Mouse (Mus musculus): ENCODE measurements at regions not wholly inside any gene's neighbourhood (a gene's known extent, or its start where the extent isn't known, plus 50 kb on each side); places are given as distances from the start of the nearest gene placed in this dataset.

DNA sequence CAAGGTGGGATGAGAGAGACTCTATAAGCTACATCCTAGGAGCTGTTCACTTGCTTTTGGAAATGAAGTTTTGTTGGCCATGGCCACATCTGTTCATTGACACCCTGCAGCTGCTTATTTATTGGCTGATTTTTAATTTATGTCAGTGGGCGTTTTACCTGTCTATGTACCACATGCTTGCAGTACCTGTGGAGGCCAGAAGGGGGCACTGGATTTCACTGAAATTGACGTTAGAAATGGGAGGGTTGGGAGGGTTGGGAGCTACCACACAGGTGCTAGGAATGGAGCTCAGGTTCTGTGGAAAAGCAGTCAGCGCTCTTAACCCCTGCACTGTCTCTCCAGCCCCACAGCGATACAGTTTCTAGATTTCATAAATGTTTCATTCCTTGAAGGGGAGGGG lies 99.9 kb downstream of the Sall1 start:
- 53% methylated on average over 4 of the region's 4 CpGs for WGBS

DNA sequence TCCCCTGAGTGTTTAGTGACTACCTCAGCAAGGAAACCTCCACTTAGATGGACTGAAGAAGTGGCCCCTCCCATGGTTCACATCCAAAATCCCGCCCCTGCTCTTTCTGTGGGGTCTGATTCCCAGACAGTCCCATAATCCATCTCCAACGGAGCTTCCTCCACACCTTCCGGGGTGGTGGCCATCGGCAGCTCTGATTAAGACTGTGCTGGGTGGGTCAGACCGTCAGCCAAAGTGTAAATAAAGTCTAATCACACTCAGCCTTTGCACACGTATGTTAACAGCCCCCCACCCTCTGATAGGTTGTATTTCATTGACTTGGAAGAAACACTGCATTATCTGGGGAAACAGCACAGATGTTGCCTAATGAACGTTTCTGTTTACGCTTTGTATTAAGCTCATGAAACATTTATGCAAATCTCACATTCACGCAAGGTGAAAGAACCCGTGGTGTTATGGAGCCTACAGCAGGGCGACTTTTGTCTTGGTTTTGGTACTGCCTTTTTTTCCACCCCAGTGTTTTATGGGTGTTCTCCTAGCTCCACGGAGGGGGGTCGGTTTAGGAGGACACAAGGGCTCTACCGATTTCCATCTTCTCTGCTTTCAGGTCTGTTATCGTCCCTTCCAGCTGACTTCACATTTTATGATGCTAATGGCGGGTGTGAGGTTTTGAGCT lies 104.8 kb downstream of the Sall1 start:
- H3K4me3 ChIP-seq (ENCODE audit: low read length) = no peak overlapping the region
- 59% methylated on average over 16 of the region's 16 CpGs for WGBS
- no peak overlapping the region for H3K27ac ChIP-seq (ENCODE audit: low read length)
- no peaks in the 10 kb centered on the region for H3K27me3 ChIP-seq (ENCODE audit: insufficient read depth, low read length)
- no peaks in the 10 kb centered on the region for H3K9me3 ChIP-seq (ENCODE audit: low read length)
- no peak overlapping the region for H3K4me2 ChIP-seq (replicated peaks; ENCODE audit: low read depth, low read length)
- H3K4me1 ChIP-seq (ENCODE audit: insufficient read depth, low read length) = no peaks in the 10 kb centered on the region
- ATAC-seq (ENCODE audit: low FRiP score, low TSS enrichment) = no peak
- no peaks in the 10 kb centered on the region for H3K36me3 ChIP-seq (ENCODE audit: insufficient read depth, low read length)
- no peak overlapping the region for H3K9ac ChIP-seq (replicated peaks; ENCODE audit: low read length)

More for the DNA sequence above, 99.9 kb downstream of the Sall1 start:
- no peak overlapping the region for H3K4me3 ChIP-seq (ENCODE audit: low read length)
- H3K9me3 ChIP-seq (ENCODE audit: low read length) = no peaks in the 10 kb centered on the region
- H3K9ac ChIP-seq (replicated peaks; ENCODE audit: low read length) = no peak overlapping the region
- H3K4me1 ChIP-seq (ENCODE audit: insufficient read depth, low read length) = no peaks in the 10 kb centered on the region
- H3K27me3 ChIP-seq (ENCODE audit: insufficient read depth, low read length) = no peaks in the 10 kb centered on the region
- ATAC-seq (ENCODE audit: low FRiP score, low TSS enrichment) = no peak
- no peaks in the 10 kb centered on the region for H3K36me3 ChIP-seq (ENCODE audit: insufficient read depth, low read length)
- H3K27ac ChIP-seq (ENCODE audit: low read length) = no peak overlapping the region
- H3K4me2 ChIP-seq (replicated peaks; ENCODE audit: low read depth, low read length) = no peak overlapping the region

DNA sequence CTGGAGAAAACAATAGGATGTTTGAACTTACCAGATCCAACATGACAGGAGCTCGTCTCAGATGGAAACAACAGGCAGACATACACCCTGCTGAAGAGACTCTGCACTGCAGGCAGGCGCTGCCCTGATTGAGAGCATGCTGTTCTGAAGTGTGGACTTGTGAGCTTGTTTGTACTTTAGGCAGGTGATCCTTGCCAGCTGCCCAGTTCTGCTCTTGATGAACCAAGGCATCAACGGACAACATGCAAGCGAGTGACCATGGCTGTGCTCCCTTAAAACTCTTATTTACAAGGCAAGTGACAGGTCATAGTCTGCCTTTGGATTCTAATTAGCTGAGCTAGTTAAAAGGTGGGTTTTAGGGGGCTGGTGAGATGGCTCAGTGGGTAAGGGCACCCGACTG lies 109.3 kb downstream of the Sall1 start:
- Histone ChIP-seq H3K4me1 (ENCODE audit: insufficient read depth, low read length) (no peaks in the 10 kb centered on the region), H3K4me3 (ENCODE audit: low read length) (no peak overlapping the region), H3K36me3 (ENCODE audit: insufficient read depth, low read length) (no peaks in the 10 kb centered on the region), H3K4me2 (replicated peaks; ENCODE audit: low read depth, low read length) (no peak overlapping the region), H3K27ac (ENCODE audit: low read length) (no peak overlapping the region), H3K9ac (replicated peaks; ENCODE audit: low read length) (no peak overlapping the region), H3K9me3 (ENCODE audit: low read length) (no peaks in the 10 kb centered on the region), H3K27me3 (ENCODE audit: insufficient read depth, low read length) (no peaks in the 10 kb centered on the region)
- ATAC-seq (ENCODE audit: low FRiP score, low TSS enrichment) = no peak
- WGBS = 90% methylated on average over 5 of the region's 5 CpGs

DNA sequence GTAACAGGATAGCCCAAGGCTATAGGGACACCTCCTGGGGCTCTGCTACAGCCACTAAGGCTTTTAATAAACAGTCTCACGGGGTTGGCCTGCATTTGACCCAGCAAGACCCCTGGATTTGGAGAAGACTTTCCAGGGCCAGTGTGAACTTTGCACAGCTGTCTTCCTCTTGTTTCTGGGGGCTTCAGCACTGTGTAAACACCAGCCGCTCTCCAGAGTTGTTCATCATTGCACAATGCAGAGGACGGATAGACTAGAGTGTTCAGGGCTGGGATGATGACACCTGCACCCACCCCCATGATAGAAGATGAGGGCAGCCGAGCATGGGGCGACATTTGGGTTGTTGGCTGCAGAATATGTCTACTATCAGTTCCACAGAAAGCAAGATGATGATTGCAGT lies 112.9 kb downstream of the Sall1 start:
- no peaks in the 10 kb centered on the region for H3K9me3 ChIP-seq (ENCODE audit: low read length)
- no peaks in the 10 kb centered on the region for H3K36me3 ChIP-seq (ENCODE audit: insufficient read depth, low read length)
- ATAC-seq (ENCODE audit: low FRiP score, low TSS enrichment) = no peak
- no peaks in the 10 kb centered on the region for H3K27me3 ChIP-seq (ENCODE audit: insufficient read depth, low read length)
- WGBS = 51% methylated on average over 5 of the region's 5 CpGs
- H3K27ac ChIP-seq (ENCODE audit: low read length) = no peak overlapping the region
- H3K4me3 ChIP-seq (ENCODE audit: low read length) = no peak overlapping the region
- H3K4me1 ChIP-seq (ENCODE audit: insufficient read depth, low read length) = no peaks in the 10 kb centered on the region
- H3K4me2 ChIP-seq (replicated peaks; ENCODE audit: low read depth, low read length) = no peak overlapping the region
- H3K9ac ChIP-seq (replicated peaks; ENCODE audit: low read length) = no peak overlapping the region

DNA sequence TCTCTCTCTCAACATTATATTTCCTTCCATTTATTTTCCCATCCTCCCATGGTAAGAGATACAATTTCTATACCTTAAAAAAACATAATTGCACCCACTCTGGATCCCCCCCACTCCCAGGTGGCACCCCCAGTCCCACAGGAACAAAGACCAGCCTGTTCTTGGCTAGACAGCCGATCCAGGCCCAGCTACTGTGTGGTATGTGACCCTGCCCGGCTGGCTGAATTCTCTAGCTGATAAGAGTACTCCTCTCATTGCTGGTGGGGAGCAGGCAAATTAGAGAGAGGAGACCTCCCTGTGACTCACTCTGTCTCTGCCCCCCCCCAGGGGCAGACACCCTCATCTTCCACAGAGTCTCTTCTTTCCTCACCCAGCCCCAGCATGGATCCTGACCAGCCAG lies 113.6 kb downstream of the Sall1 start:
- 45% methylated on average over 2 of the region's 2 CpGs for WGBS
- no peak overlapping the region for H3K4me2 ChIP-seq (replicated peaks; ENCODE audit: low read depth, low read length)
- H3K27me3 ChIP-seq (ENCODE audit: insufficient read depth, low read length) = no peaks in the 10 kb centered on the region
- H3K4me1 ChIP-seq (ENCODE audit: insufficient read depth, low read length) = no peaks in the 10 kb centered on the region
- H3K27ac ChIP-seq (ENCODE audit: low read length) = no peak overlapping the region
- no peaks in the 10 kb centered on the region for H3K9me3 ChIP-seq (ENCODE audit: low read length)
- H3K36me3 ChIP-seq (ENCODE audit: insufficient read depth, low read length) = no peaks in the 10 kb centered on the region
- H3K4me3 ChIP-seq (ENCODE audit: low read length) = no peak overlapping the region
- no peak for ATAC-seq (ENCODE audit: low FRiP score, low TSS enrichment)
- no peak overlapping the region for H3K9ac ChIP-seq (replicated peaks; ENCODE audit: low read length)

DNA sequence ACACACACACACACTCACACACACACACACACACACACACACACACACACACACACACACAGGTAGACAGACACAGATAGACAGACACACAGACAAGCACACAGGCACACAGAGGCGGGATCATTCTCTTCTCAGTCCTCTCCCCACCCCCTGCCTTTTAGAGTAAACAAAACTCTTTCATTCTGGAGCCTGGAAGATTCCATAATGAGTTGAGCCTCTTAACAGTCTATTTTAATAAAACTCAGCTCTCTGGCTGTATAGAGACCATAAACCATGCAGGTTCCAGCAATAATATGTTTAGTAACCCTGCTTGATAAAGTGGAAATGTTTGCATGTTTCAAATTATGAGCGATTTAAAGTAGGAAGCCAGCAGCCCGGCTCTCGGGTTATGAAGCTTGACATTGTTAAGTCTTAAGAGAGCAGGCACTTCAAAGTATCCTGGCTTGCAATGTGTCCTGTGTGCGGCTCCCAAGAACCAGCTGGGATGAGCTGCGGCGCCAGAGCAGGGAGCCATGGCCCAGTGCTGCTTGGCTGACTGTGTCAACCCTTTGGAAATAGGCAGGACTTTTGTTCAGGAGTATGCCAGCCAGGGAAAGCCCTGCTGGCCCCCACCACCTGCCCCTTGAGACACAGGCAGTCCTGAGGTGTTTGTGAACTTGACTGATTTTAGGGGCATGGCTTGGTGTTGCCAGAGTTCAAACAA lies 115.1 kb downstream of the Sall1 start:
- 32% methylated on average over 7 of the region's 7 CpGs for WGBS
- H3K27ac ChIP-seq (ENCODE audit: low read length) = no peak overlapping the region
- H3K4me2 ChIP-seq (replicated peaks; ENCODE audit: low read depth, low read length) = no peak overlapping the region
- no peaks in the 10 kb centered on the region for H3K36me3 ChIP-seq (ENCODE audit: insufficient read depth, low read length)
- no peak overlapping the region for H3K4me3 ChIP-seq (ENCODE audit: low read length)
- H3K9me3 ChIP-seq (ENCODE audit: low read length) = no peaks in the 10 kb centered on the region
- no peaks in the 10 kb centered on the region for H3K27me3 ChIP-seq (ENCODE audit: insufficient read depth, low read length)
- ATAC-seq (ENCODE audit: low FRiP score, low TSS enrichment) = no peak
- no peak overlapping the region for H3K9ac ChIP-seq (replicated peaks; ENCODE audit: low read length)
- no peaks in the 10 kb centered on the region for H3K4me1 ChIP-seq (ENCODE audit: insufficient read depth, low read length)

DNA sequence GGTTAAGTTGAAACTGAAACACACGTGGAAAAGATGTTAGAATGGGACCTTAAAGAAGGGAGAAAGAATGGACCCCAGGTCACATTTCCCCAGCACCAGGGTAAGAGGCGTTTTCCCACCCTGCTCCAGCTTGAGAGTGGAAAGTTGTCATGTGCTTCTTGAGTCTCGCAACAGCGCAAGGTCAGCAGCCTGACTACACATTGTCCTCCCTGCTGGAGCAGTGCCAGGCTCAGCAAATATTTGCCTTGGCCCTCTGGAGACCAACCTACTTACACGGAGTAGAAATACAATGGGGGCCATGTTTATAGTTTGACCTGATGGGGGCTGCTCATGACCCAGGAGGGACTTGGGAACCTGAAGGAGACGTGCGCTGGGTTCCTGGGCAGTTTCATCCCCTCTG lies 121.1 kb downstream of the Sall1 start:
- no peaks in the 10 kb centered on the region for H3K27me3 ChIP-seq (ENCODE audit: insufficient read depth, low read length)
- no peaks in the 10 kb centered on the region for H3K36me3 ChIP-seq (ENCODE audit: insufficient read depth, low read length)
- no peaks in the 10 kb centered on the region for H3K4me1 ChIP-seq (ENCODE audit: insufficient read depth, low read length)
- no peaks in the 10 kb centered on the region for H3K9me3 ChIP-seq (ENCODE audit: low read length)
- no peak overlapping the region for H3K4me2 ChIP-seq (replicated peaks; ENCODE audit: low read depth, low read length)
- H3K9ac ChIP-seq (replicated peaks; ENCODE audit: low read length) = no peak overlapping the region
- WGBS = 55% methylated on average over 7 of the region's 7 CpGs
- H3K4me3 ChIP-seq (ENCODE audit: low read length) = no peak overlapping the region
- ATAC-seq (ENCODE audit: low FRiP score, low TSS enrichment) = no peak
- no peak overlapping the region for H3K27ac ChIP-seq (ENCODE audit: low read length)

DNA sequence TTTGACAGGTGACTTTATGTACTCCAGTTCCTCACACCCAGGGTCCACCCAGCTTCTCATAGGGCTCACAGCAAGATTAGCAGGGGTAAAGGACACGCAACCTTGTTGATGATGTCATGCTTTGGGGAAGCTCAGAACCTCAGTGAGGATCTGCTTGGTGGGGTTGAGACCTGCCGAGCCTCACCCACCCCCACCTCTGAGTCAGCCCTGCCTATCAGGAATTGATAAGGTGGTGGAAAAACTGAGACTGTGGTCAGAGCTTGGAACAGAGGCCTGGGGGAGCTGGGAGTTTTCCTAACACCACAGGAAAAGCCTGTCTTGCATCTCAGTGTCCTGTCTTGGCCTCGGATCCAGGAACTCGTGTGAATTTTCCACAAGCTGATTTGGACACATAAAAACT lies 122.0 kb downstream of the Sall1 start:
- no peak for ATAC-seq (ENCODE audit: low FRiP score, low TSS enrichment)
- no peaks in the 10 kb centered on the region for H3K9me3 ChIP-seq (ENCODE audit: low read length)
- no peak overlapping the region for H3K9ac ChIP-seq (replicated peaks; ENCODE audit: low read length)
- H3K27ac ChIP-seq (ENCODE audit: low read length) = no peak overlapping the region
- 63% methylated on average over 4 of the region's 4 CpGs for WGBS
- H3K4me3 ChIP-seq (ENCODE audit: low read length) = no peak overlapping the region
- no peaks in the 10 kb centered on the region for H3K4me1 ChIP-seq (ENCODE audit: insufficient read depth, low read length)
- H3K27me3 ChIP-seq (ENCODE audit: insufficient read depth, low read length) = no peaks in the 10 kb centered on the region
- no peaks in the 10 kb centered on the region for H3K36me3 ChIP-seq (ENCODE audit: insufficient read depth, low read length)
- H3K4me2 ChIP-seq (replicated peaks; ENCODE audit: low read depth, low read length) = no peak overlapping the region

DNA sequence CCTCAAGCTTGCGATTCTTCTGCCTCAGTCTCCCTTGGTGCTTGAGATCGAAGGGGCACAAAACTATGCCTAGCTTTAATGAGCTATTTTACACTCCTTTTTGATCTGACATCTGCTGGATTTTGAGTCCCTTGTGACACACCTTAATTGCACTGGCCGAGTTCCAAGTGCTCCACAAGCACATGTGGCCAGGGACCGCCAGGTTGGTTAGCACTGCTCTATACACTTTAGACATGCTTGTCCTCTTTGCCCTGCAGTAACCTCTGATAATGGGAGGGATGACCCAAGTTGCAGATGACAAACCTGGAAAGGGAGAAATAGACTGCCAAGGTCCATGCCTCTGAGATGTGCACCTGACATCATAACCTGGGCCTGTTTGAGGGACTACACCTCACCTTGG lies 124.7 kb downstream of the Sall1 start:
- H3K4me2 ChIP-seq (replicated peaks; ENCODE audit: low read depth, low read length) = no peak overlapping the region
- no peak overlapping the region for H3K9ac ChIP-seq (replicated peaks; ENCODE audit: low read length)
- no peaks in the 10 kb centered on the region for H3K27me3 ChIP-seq (ENCODE audit: insufficient read depth, low read length)
- no peaks in the 10 kb centered on the region for H3K36me3 ChIP-seq (ENCODE audit: insufficient read depth, low read length)
- no peaks in the 10 kb centered on the region for H3K9me3 ChIP-seq (ENCODE audit: low read length)
- no peak overlapping the region for H3K4me3 ChIP-seq (ENCODE audit: low read length)
- H3K4me1 ChIP-seq (ENCODE audit: insufficient read depth, low read length) = no peaks in the 10 kb centered on the region
- no peak for ATAC-seq (ENCODE audit: low FRiP score, low TSS enrichment)
- no peak overlapping the region for H3K27ac ChIP-seq (ENCODE audit: low read length)
- whole genome bisulfite sequencing = 80% methylated on average over 4 of the region's 4 CpGs

DNA sequence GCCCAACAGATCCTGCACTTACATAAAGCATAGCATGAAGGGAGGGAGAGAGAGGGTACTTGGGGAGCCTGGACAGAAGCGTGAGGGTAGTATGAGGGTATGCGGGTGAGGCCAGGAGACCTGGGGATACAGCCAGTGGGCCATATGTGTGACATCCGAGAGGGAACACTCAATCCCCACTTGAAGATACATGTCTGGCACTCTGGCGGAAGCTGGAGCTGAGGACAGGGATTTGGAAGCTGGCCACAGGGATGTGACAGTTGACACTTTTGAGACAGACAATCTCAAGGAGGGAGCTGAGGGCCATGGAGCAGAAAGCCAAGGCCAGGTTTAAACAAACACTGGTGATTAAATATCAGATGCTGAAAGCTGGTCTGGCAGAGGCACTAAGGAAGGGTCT lies 127.9 kb downstream of the Sall1 start:
- no peak for ATAC-seq (ENCODE audit: low FRiP score, low TSS enrichment)

More for the DNA sequence above, 127.9 kb downstream of the Sall1 start:
- H3K4me3 ChIP-seq (ENCODE audit: low read length) = no peak overlapping the region
- no peak overlapping the region for H3K9ac ChIP-seq (replicated peaks; ENCODE audit: low read length)
- WGBS = 65% methylated on average over 4 of the region's 4 CpGs
- no peaks in the 10 kb centered on the region for H3K36me3 ChIP-seq (ENCODE audit: insufficient read depth, low read length)
- H3K4me1 ChIP-seq (ENCODE audit: insufficient read depth, low read length) = no peaks in the 10 kb centered on the region
- H3K9me3 ChIP-seq (ENCODE audit: low read length) = no peaks in the 10 kb centered on the region
- H3K27me3 ChIP-seq (ENCODE audit: insufficient read depth, low read length) = no peaks in the 10 kb centered on the region
- H3K27ac ChIP-seq (ENCODE audit: low read length) = no peak overlapping the region
- H3K4me2 ChIP-seq (replicated peaks; ENCODE audit: low read depth, low read length) = no peak overlapping the region

Measured in kidney, embryonic 16.5 days (tissue).